Mouse (Mus musculus) midbrain, embryonic 14.5 days (tissue): Measurements from ENCODE around the gene Ncaph2. TPM values are rescaled to one million over a fixed set of nuclear protein-coding genes. Genes with fewer than 3 reads are reported as not detected.

Experiments
- ATAC-seq: fragments of 200-750 bp; cut with Nextera tagmentation; 2 replicates; pipeline ENCODE4 v1.8.0; 2017; ENCODE audit warnings: moderate number of reproducible peaks, moderate library complexity; ENCODE audit not compliant: low FRiP score, low TSS enrichment
- DNase-seq: peaks from one replicate; pipeline ENCODE4 v3.0.0-alpha.2; 2015
- H3K27ac ChIP-seq: fragments of 300-500 bp; sonication (generic); replicated peaks from 2 replicates; pipeline ENCODE4 v1.5.1; 2014; ENCODE audit warnings: mild to moderate bottlenecking, low read depth, low read length, moderate library complexity
- H3K27me3 ChIP-seq: fragments of 300-500 bp; sonication (generic); 2 replicates; pipeline ENCODE4 v1.6.1; 2014; ENCODE audit warnings: low read length, control low read depth, mixed read lengths; ENCODE audit not compliant: control insufficient read depth, insufficient read depth
- H3K36me3 ChIP-seq: fragments of 300-500 bp; sonication (generic); 2 replicates; pipeline ENCODE4 v1.6.1; 2014; ENCODE audit warnings: low read length, control low read depth; ENCODE audit not compliant: control insufficient read depth, insufficient read depth
- H3K4me1 ChIP-seq: fragments of 300-500 bp; sonication (generic); 2 replicates; pipeline ENCODE4 v1.6.1; 2014; ENCODE audit warnings: mild to moderate bottlenecking, antibody characterized with exemption, low read length, control low read depth; ENCODE audit not compliant: control insufficient read depth, insufficient read depth
- H3K4me2 ChIP-seq: fragments of 300-500 bp; sonication (generic); 2 replicates; pipeline ENCODE4 v1.6.1; 2014; ENCODE audit warnings: mild to moderate bottlenecking, low read length, moderate library complexity
- H3K4me3 ChIP-seq: fragments of 300-500 bp; sonication (generic); replicated peaks from 2 replicates; pipeline ENCODE4 v1.5.1; 2014; ENCODE audit warnings: low read depth, low read length
- H3K9ac ChIP-seq: fragments of 300-500 bp; sonication (generic); replicated peaks from 2 replicates; pipeline ENCODE4 v1.6.1; 2014; ENCODE audit warnings: mild to moderate bottlenecking, low read length, moderate library complexity
- H3K9me3 ChIP-seq: fragments of 300-500 bp; sonication (generic); 2 replicates; pipeline ENCODE4 v1.6.1; 2016; ENCODE audit warnings: low read length, control low read depth, mixed read lengths; ENCODE audit not compliant: control insufficient read depth
- WGBS: fragments of 180-500 bp; shearing (Covaris S2); extraction: QIAGEN DNeasy Blood & Tissue Kit; methylation state at CpG from one replicate; pipeline ENCODE4 v1.1.7; 2014; 5-methylcytosine and 5-hydroxymethylcytosine counted together
- polyA plus RNA-seq: library from polyadenylated mRNA; unstranded; fragments of >200 nt; fragmentation: Nextera tagmentation; extraction: Ambion mirVana; gene quantifications from 2 replicates; pipeline ENCODE4 v1.2.1, GENCODE M21; 2014

Gene Ncaph2
- polyA plus RNA-seq: 106 and 111 TPM in 2 replicates

DNA sequence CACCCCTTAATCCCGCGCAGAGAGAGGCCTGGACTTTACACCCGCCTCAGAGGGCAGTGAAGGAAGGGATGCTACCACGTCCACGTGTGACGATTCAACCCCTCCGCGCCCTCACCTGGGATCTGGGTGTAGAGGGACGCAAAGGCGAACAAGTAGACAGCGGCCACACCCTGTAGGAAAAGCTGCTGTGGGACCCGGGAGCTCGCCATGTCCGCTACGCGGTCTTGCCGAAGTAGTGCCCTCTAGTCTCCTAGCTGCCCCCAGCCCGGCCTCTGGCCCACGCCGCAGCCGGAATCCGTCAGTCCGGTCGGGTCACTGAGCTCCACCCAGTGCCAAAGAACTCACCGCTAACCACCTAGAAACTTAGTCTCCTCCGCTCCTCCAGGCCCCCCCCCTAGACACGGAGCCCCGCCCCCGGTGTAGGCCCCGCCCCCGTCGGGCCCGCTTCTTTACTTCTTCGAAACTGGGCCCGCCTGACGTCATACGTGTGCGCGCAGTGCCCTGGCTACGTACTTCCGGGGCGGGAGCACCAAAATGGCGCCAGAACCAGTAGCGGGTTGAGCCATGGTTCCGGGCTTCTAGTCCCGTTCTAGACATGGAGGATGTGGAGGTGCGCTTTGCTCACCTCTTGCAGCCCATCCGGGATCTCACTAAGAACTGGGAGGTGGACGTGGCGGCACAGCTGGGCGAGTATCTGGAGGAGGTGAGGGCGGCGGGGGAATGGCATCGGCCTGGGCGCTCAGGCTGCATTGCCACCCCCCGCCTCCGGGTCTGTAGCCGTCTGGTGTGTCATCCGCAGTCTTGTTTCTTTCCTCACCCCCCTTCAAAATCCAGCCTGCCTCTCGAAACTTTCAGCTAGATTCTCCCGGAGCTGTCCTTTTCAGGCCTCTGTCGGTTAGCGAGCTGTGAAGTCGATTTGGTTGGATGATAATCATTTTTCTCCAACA is at the start of gene Ncaph2, which contains the start of gene Lmf2:
Ncaph2 (plus strand) TSS at position 479 of the 947 bp plus-strand sequence.
Lmf2 (minus strand) TSS at position 419 of the 947 bp plus-strand sequence.
- H3K4me2 ChIP-seq: peak within 1 kb of the TSS; percentile 84
- peak within 1 kb of the TSS; percentile 78 for H3K4me3 ChIP-seq
- no peaks in the 10 kb centered on the region for H3K9me3 ChIP-seq
- peak within 1 kb of the TSS; percentile 71 for H3K9ac ChIP-seq
- under 1% methylated on average over 64 of the region's 64 CpGs for WGBS
- peaks cover 37% of the 10 kb centered on the region for H3K36me3 ChIP-seq
- H3K27me3 ChIP-seq: no peaks in the 10 kb centered on the region
- H3K4me1 ChIP-seq: peaks cover 18% of the 10 kb centered on the region
- DNase-seq (peak; percentile 99), ATAC-seq (peak; percentile 94)
- peak within 1 kb of the TSS; percentile 80 for H3K27ac ChIP-seq

DNA sequence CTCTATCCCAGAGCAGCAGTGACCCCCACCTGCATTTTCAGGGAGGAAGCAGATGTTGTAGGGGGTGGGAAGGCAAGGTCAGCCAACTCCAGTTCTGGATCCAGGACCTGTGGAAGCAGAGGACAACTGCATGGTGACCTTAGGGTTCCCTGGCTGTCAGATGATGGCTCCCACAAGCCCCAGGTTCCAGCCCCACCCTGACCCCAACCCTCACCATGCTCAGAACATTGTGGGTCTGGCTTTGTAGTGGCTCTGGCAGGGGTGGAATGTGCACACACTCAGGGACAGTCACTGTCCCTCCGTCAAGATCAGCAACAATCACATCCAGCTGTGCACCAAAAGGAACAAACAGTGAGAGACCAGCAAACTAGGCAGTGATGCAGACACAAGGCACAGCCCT is 49.6 kb upstream of the Ncaph2 start:
- WGBS: 81% methylated on average over 1 of the region's 1 CpGs

DNA sequence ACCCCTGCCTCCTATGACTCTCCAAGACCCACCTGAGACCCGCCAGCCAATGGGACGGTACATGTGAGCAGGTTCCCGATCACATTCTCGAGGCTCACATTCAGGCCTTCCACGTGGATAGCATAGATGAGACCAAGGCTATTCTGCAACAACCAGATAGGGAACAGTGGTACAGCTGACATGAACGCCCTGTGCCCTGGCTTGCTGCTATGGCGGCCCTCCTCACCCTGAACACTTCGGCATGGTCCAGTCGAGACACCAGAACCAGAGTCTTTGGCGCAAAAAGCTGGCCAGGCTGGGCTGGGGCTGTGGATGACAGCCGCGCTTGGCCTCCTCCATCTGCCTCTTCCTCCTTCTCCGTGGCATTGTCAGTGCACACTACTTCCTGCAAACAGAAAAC is 48.1 kb upstream of the Ncaph2 start:
- no peaks in the 10 kb centered on the region for H3K27me3 ChIP-seq
- no peak overlapping the region for H3K4me2 ChIP-seq
- DNase-seq (no peak), ATAC-seq (no peak)
- H3K9me3 ChIP-seq: no peaks in the 10 kb centered on the region
- peaks cover 3% of the 10 kb centered on the region for H3K4me1 ChIP-seq
- no peak overlapping the region for H3K9ac ChIP-seq
- no peak overlapping the region for H3K4me3 ChIP-seq
- H3K36me3 ChIP-seq: peaks cover 54% of the 10 kb centered on the region
- WGBS: 93% methylated on average over 13 of the region's 13 CpGs
- no peak overlapping the region for H3K27ac ChIP-seq

More for the DNA sequence above, 49.6 kb upstream of the Ncaph2 start:
- no peak overlapping the region for H3K9ac ChIP-seq
- H3K27ac ChIP-seq: no peak overlapping the region
- peaks cover 69% of the 10 kb centered on the region for H3K36me3 ChIP-seq
- peaks cover 3% of the 10 kb centered on the region for H3K4me1 ChIP-seq
- no peaks in the 10 kb centered on the region for H3K9me3 ChIP-seq
- no peak overlapping the region for H3K4me3 ChIP-seq
- ATAC-seq (no peak), DNase-seq (no peak)
- no peak overlapping the region for H3K4me2 ChIP-seq
- no peaks in the 10 kb centered on the region for H3K27me3 ChIP-seq

DNA sequence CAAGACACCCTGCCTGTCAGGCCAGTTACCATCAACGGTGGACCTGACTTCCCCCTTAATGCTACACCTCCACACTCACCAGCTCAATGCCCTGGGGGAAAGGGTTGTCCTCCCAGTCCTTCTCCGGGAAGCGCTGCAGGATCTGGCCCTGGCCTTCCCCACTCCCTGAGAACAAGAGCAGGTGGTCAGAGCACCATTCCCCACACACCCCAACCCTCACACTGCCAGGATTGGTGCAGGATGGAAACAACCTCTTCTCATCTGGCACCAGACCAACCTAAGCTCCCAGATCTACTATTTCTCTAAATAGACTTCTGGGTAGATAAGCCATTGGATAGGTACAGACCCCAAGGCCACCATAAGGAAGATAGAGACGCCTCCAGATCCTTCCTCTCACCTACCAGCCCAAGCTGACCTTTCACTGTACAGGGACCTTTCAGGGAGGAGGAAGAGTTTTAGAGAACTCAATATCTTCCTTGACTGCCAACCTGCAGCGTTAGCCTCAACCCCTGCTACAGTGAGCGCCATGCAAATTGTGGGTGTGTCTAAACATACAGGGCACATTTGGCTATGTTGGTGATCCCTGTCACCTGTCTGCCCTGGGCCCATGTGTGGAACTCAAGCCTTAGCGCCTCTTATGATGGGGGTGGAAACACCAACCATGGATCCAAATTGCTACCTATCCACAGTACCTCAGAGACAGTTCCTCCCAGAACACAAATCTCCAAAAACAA is 46.9 kb upstream of the Ncaph2 start:
- H3K9ac ChIP-seq: no peak overlapping the region

DNA sequence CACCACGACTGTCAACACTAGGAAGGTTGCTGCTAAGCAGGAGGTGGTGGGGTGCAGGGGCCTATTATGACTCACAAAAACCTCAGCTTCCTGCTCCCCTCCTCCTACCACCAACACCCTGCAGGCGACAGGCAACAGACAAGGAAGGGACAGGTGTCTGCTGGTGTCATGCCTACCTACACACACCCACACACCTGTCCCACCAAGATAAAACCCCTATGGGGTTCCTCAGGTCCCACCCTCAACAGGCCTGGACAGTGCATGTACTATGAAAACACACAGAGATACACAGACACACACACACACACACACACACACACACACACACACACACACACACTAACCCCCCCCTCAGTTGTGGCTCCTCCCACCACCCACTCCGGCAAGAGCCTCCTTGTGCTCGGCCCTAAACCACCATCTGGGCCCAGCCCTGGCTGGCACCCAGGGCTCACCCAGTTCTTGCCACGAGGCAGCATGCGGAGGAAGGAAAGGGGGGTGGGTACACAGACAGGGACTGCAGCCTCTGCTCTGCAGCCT is 45.5 kb upstream of the Ncaph2 start:
- DNase-seq (no peak), ATAC-seq (no peak)
- Histone ChIP-seq H3K4me2 (no peak overlapping the region), H3K4me3 (no peak overlapping the region), H3K27me3 (no peaks in the 10 kb centered on the region), H3K27ac (no peak overlapping the region), H3K36me3 (peaks cover 28% of the 10 kb centered on the region), H3K9ac (no peak overlapping the region), H3K4me1 (peaks cover 22% of the 10 kb centered on the region), H3K9me3 (no peaks in the 10 kb centered on the region)
- 75% methylated on average over 6 of the region's 6 CpGs for WGBS

More for the DNA sequence above, 46.9 kb upstream of the Ncaph2 start:
- Histone ChIP-seq H3K9me3 (no peaks in the 10 kb centered on the region), H3K4me1 (peaks cover 13% of the 10 kb centered on the region), H3K27ac (no peak overlapping the region), H3K4me2 (no peak overlapping the region), H3K4me3 (no peak overlapping the region), H3K36me3 (peaks cover 43% of the 10 kb centered on the region), H3K27me3 (no peaks in the 10 kb centered on the region)
- WGBS: 90% methylated on average over 7 of the region's 7 CpGs
- DNase-seq (no peak), ATAC-seq (no peak)

DNA sequence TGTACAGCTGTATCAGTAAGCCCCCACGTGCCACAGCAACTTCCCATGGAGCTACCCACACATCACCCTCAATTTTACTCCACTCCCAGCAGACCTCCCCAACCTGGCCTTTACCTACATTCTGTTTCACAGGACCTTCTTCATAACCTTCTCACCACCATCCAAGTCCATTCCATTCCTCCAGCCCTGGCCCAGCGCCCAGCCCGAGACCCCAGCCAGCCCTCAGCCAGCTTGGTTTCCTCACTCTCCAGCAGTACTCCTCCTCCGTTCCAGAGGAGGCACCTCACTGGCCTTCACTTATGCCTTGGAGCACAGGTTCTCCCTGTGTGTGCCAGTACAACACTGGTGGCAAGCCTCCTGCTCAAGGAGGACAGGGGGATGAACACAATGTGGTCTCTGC is 42.2 kb upstream of the Ncaph2 start:
- Histone ChIP-seq H3K27ac (no peak overlapping the region), H3K27me3 (no peaks in the 10 kb centered on the region), H3K4me2 (peak overlapping the region; percentile 86), H3K36me3 (no peaks in the 10 kb centered on the region), H3K9ac (peak overlapping the region; percentile 23; the same call in 1 of the 2 replicates), H3K4me1 (peaks cover 22% of the 10 kb centered on the region), H3K4me3 (peak overlapping the region; percentile 95; the same call in 1 of the 2 replicates), H3K9me3 (no peaks in the 10 kb centered on the region)
- ATAC-seq: no peak
- 81% methylated on average over 4 of the region's 4 CpGs for WGBS
- DNase-seq: no peak

DNA sequence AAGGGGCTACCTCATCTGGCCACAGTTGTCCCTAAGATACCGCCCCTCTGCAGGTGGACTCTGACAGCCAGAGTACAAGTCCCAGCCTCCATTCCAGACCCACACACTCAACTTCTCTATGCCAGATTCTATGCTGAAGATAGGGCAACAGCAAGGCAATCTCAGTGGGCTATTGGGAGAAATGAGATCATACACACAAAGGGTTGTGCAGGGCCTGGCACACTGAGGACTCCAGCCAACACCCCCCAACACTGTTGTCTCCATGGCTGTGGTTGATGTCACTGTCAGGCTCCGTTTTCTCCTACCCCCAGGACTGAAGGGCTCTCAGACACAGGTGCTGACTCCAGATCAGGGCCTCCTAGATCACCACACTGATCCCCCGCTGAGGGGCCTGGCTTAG is 41.4 kb upstream of the Ncaph2 start:
- Histone ChIP-seq H3K4me1 (peaks cover 22% of the 10 kb centered on the region), H3K4me2 (peak overlapping the region; percentile 86), H3K9ac (peak overlapping the region; percentile 84), H3K9me3 (no peaks in the 10 kb centered on the region), H3K36me3 (no peaks in the 10 kb centered on the region), H3K27me3 (no peaks in the 10 kb centered on the region), H3K27ac (no peak overlapping the region), H3K4me3 (peak overlapping the region; percentile 95)
- 30% methylated on average over 3 of the region's 3 CpGs for WGBS
- ATAC-seq (no peak), DNase-seq (no peak)

DNA sequence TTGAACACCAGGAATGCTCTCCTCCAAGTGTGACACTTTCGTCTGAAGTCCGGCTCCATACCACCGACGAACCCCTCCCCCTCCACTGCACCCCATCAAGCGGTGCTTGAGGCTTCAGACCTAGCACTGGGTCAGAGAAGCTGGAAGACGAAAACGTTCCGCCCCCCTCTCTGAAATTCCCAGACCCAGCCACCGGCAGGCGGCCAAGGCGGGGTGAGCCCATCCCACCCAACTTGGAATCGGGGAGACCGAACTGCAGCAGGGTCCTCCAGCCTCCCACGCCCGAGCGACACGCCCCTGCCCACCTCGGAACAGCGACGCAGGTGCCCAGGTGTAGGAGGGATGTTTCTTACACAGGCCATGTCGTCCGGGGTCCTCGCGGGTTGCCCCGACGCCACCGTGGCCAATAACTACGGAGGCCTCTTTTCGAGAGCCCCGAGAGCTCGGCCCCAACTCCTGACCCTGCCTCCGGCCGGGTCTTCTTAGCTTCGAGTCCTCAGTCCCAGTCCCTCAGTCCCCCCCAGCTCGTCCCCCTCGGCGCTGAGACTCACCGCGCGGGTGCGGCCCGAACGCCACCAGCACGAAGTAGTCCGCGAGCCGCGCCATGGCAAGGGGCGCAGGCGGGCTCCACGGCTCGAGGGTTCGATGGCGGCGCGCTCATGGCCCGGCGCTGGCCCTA is 40.9 kb upstream of the Ncaph2 start:
- under 1% methylated on average over 58 of the region's 58 CpGs for WGBS
- DNase-seq: peak; percentile 50

More for the DNA sequence above, 40.9 kb upstream of the Ncaph2 start:
- H3K36me3 ChIP-seq: no peaks in the 10 kb centered on the region
- peak overlapping the region; percentile 84 for H3K9ac ChIP-seq
- peaks cover 22% of the 10 kb centered on the region for H3K4me1 ChIP-seq
- peak overlapping the region; percentile 72; the same call in 1 of the 2 replicates for H3K27ac ChIP-seq
- no peaks in the 10 kb centered on the region for H3K9me3 ChIP-seq
- peak overlapping the region; percentile 86 for H3K4me2 ChIP-seq
- peak; percentile 29 for ATAC-seq
- H3K4me3 ChIP-seq: peak overlapping the region; percentile 95
- no peaks in the 10 kb centered on the region for H3K27me3 ChIP-seq
